Mouse (Mus musculus): ENCODE data around the gene Ednra. TPM values are rescaled to one million over a fixed set of nuclear protein-coding genes. Genes with fewer than 3 reads are reported as not detected.

Gene Ednra
- polyA plus RNA-seq, 1 experiment from 2014 or later, result 49.0 TPM

GRCm38 (mm10) chr8:77762967-77763366, 38.7 kb upstream of the Ednra start:
- H3K4me3 ChIP-seq (ENCODE audit: control insufficient read depth in 1 of 2, insufficient read depth in 1 of 2, low read depth in 1 of 2, low read length in 2 of 2), result no peak overlapping the region

GRCm38 (mm10) chr8:77755441-77755840, 31.2 kb upstream of the Ednra start:
- ATAC-seq (ENCODE audit: insufficient number of reproducible peaks, insufficient read depth, low FRiP score, low read depth), result no peak
- WGBS, result 38% methylated on average over 4 of the region's 4 CpGs
- H3K4me2 ChIP-seq (ENCODE audit: low read length), result peak overlapping the region; percentile 54
- H3K9me3 ChIP-seq (ENCODE audit: control insufficient read depth, low read length), result no peaks in the 10 kb centered on the region
- no peak overlapping the region for H3K4me3 ChIP-seq (ENCODE audit: control insufficient read depth in 1 of 2, insufficient read depth in 1 of 2, low read depth in 1 of 2, low read length in 2 of 2)
- H3K36me3 ChIP-seq (ENCODE audit: control insufficient read depth, insufficient read depth, low read length), result no peaks in the 10 kb centered on the region
- H3K9ac ChIP-seq (ENCODE audit: low read length), result no peak overlapping the region
- peaks cover 4 to 7% of the 10 kb centered on the region in 2 experiments for H3K4me1 ChIP-seq (ENCODE audit: control insufficient read depth in 2 of 2, insufficient read depth in 2 of 2, low read length in 2 of 2)
- no peaks in the 10 kb centered on the region for H3K27me3 ChIP-seq (ENCODE audit: control insufficient read depth, insufficient read depth, low read length)
- H3K27ac ChIP-seq (replicated peaks in 1 of 2; ENCODE audit: control insufficient read depth in 1 of 2, insufficient read depth in 1 of 2, low read depth in 2 of 2, low read length in 2 of 2), result peak overlapping the region; percentile 12 to 58; a peak in 3 of 4 replicates

More at GRCm38 (mm10) chr8:77762967-77763366, 38.7 kb upstream of the Ednra start:
- no peaks in the 10 kb centered on the region for H3K27me3 ChIP-seq (ENCODE audit: control insufficient read depth, insufficient read depth, low read length)
- 76% methylated on average over 3 of the region's 3 CpGs for WGBS
- no peaks in the 10 kb centered on the region for H3K4me1 ChIP-seq (ENCODE audit: control insufficient read depth in 2 of 2, insufficient read depth in 2 of 2, low read length in 2 of 2)
- H3K27ac ChIP-seq (replicated peaks in 1 of 2; ENCODE audit: control insufficient read depth in 1 of 2, insufficient read depth in 1 of 2, low read depth in 2 of 2, low read length in 2 of 2), result no peak overlapping the region
- H3K9me3 ChIP-seq (ENCODE audit: control insufficient read depth, low read length), result peaks cover 8% of the 10 kb centered on the region
- H3K36me3 ChIP-seq (ENCODE audit: control insufficient read depth, insufficient read depth, low read length), result no peaks in the 10 kb centered on the region
- ATAC-seq (ENCODE audit: insufficient number of reproducible peaks, insufficient read depth, low FRiP score, low read depth), result no peak
- H3K9ac ChIP-seq (ENCODE audit: low read length), result no peak overlapping the region
- no peak overlapping the region for H3K4me2 ChIP-seq (ENCODE audit: low read length)

DNA sequence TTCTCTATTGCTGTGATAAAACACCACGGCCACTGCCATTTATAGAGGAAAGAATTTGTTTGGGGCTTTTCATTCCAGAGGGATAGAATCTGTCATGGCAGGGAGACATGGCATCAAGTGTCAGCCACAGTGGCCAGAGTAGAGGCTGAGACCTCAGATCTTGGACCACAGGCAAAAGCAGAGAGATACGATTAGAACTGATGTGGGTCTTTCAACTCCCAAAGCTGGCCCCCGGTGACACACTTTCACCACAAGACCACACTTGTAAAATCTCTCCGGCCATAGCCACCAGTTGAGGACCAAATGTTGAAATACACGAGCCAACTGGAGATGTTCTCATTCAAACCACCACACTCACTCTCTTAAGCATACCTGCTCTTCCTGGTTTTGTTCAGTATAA, 29.5 kb upstream of the Ednra start:
- H3K9me3 ChIP-seq (ENCODE audit: control insufficient read depth, low read length), result no peaks in the 10 kb centered on the region
- WGBS, result 57% methylated on average over 5 of the region's 5 CpGs

GRCm38 (mm10) chr8:77752041-77752440, 27.8 kb upstream of the Ednra start:
- WGBS, result 62% methylated on average over 3 of the region's 3 CpGs
- H3K9me3 ChIP-seq (ENCODE audit: control insufficient read depth, low read length), result no peaks in the 10 kb centered on the region
- no peak overlapping the region for H3K4me3 ChIP-seq (ENCODE audit: control insufficient read depth in 1 of 2, insufficient read depth in 1 of 2, low read depth in 1 of 2, low read length in 2 of 2)
- H3K4me2 ChIP-seq (ENCODE audit: low read length), result no peak overlapping the region
- ATAC-seq (ENCODE audit: insufficient number of reproducible peaks, insufficient read depth, low FRiP score, low read depth), result no peak
- H3K4me1 ChIP-seq (ENCODE audit: control insufficient read depth in 2 of 2, insufficient read depth in 2 of 2, low read length in 2 of 2), result peaks cover 4 to 7% of the 10 kb centered on the region in 2 experiments
- no peaks in the 10 kb centered on the region for H3K36me3 ChIP-seq (ENCODE audit: control insufficient read depth, insufficient read depth, low read length)
- no peaks in the 10 kb centered on the region for H3K27me3 ChIP-seq (ENCODE audit: control insufficient read depth, insufficient read depth, low read length)
- no peak overlapping the region for H3K9ac ChIP-seq (ENCODE audit: low read length)
- no peak overlapping the region for H3K27ac ChIP-seq (replicated peaks in 1 of 2; ENCODE audit: control insufficient read depth in 1 of 2, insufficient read depth in 1 of 2, low read depth in 2 of 2, low read length in 2 of 2)

More for the DNA sequence above, 29.5 kb upstream of the Ednra start:
- H3K27ac ChIP-seq (replicated peaks in 1 of 2; ENCODE audit: control insufficient read depth in 1 of 2, insufficient read depth in 1 of 2, low read depth in 2 of 2, low read length in 2 of 2), result no peak overlapping the region
- no peak for ATAC-seq (ENCODE audit: insufficient number of reproducible peaks, insufficient read depth, low FRiP score, low read depth)
- no peak overlapping the region for H3K4me2 ChIP-seq (ENCODE audit: low read length)
- no peak overlapping the region for H3K4me3 ChIP-seq (ENCODE audit: control insufficient read depth in 1 of 2, insufficient read depth in 1 of 2, low read depth in 1 of 2, low read length in 2 of 2)
- no peaks in the 10 kb centered on the region for H3K36me3 ChIP-seq (ENCODE audit: control insufficient read depth, insufficient read depth, low read length)
- no peaks in the 10 kb centered on the region for H3K27me3 ChIP-seq (ENCODE audit: control insufficient read depth, insufficient read depth, low read length)
- H3K9ac ChIP-seq (ENCODE audit: low read length), result no peak overlapping the region
- H3K4me1 ChIP-seq (ENCODE audit: control insufficient read depth in 2 of 2, insufficient read depth in 2 of 2, low read length in 2 of 2), result peaks cover 4 to 7% of the 10 kb centered on the region in 2 experiments

GRCm38 (mm10) chr8:77750407-77750806, 26.1 kb upstream of the Ednra start:
- H3K27ac ChIP-seq (replicated peaks in 1 of 2; ENCODE audit: control insufficient read depth in 1 of 2, insufficient read depth in 1 of 2, low read depth in 2 of 2, low read length in 2 of 2), result no peak overlapping the region
- H3K27me3 ChIP-seq (ENCODE audit: control insufficient read depth, insufficient read depth, low read length), result no peaks in the 10 kb centered on the region
- WGBS, result 79% methylated on average over 4 of the region's 4 CpGs
- no peaks in the 10 kb centered on the region for H3K36me3 ChIP-seq (ENCODE audit: control insufficient read depth, insufficient read depth, low read length)
- H3K9me3 ChIP-seq (ENCODE audit: control insufficient read depth, low read length), result no peaks in the 10 kb centered on the region
- no peak overlapping the region for H3K9ac ChIP-seq (ENCODE audit: low read length)
- ATAC-seq (ENCODE audit: insufficient number of reproducible peaks, insufficient read depth, low FRiP score, low read depth), result no peak
- no peak overlapping the region for H3K4me3 ChIP-seq (ENCODE audit: control insufficient read depth in 1 of 2, insufficient read depth in 1 of 2, low read depth in 1 of 2, low read length in 2 of 2)
- H3K4me2 ChIP-seq (ENCODE audit: low read length), result no peak overlapping the region
- H3K4me1 ChIP-seq (ENCODE audit: control insufficient read depth in 2 of 2, insufficient read depth in 2 of 2, low read length in 2 of 2), result peaks cover 2 to 4% of the 10 kb centered on the region in 2 experiments; a peak in 3 of 4 replicates

- H3K4me2 ChIP-seq (ENCODE audit: low read length), result no peak overlapping the region
- H3K27ac ChIP-seq (replicated peaks in 1 of 2; ENCODE audit: control insufficient read depth in 1 of 2, insufficient read depth in 1 of 2, low read depth in 2 of 2, low read length in 2 of 2), result no peak overlapping the region
- no peak for ATAC-seq (ENCODE audit: insufficient number of reproducible peaks, insufficient read depth, low FRiP score, low read depth)
- no peak overlapping the region for H3K4me3 ChIP-seq (ENCODE audit: control insufficient read depth in 1 of 2, insufficient read depth in 1 of 2, low read depth in 1 of 2, low read length in 2 of 2)
- no peak overlapping the region for H3K9ac ChIP-seq (ENCODE audit: low read length)
- H3K36me3 ChIP-seq (ENCODE audit: control insufficient read depth, insufficient read depth, low read length), result no peaks in the 10 kb centered on the region
- no peaks in the 10 kb centered on the region for H3K27me3 ChIP-seq (ENCODE audit: control insufficient read depth, insufficient read depth, low read length)
- H3K9me3 ChIP-seq (ENCODE audit: control insufficient read depth, low read length), result no peaks in the 10 kb centered on the region
- no peaks in the 10 kb centered on the region; a peak in 1 of 4 replicates for H3K4me1 ChIP-seq (ENCODE audit: control insufficient read depth in 2 of 2, insufficient read depth in 2 of 2, low read length in 2 of 2)
- WGBS, result 61% methylated on average over 3 of the region's 3 CpGs
Observed at GRCm38 (mm10) chr8:77744476-77744875, 20.2 kb upstream of the Ednra start.

DNA sequence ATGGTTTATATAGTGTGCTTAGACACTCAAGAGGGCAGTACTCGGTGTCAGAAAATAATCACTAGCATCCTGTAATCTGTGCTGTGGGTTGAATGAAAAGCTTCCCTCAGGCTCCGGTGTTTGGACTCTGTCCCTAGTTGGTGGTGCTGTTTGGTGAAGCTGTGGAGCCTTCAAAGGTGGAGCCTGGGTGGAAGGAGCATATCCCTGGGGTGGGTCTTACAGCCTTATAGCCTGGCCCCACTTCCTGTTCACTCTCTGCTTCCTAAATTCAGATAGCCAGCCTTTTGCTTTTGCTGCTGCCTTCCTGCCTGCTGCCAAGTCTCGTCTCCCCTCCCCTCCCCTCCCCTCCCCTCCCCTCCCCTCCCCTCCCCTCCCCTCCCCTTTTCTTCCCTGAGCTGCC, 18.1 kb upstream of the Ednra start:
- WGBS, result 22% methylated on average over 3 of the region's 3 CpGs
- Histone ChIP-seq H3K27ac (replicated peaks in 1 of 2; ENCODE audit: control insufficient read depth in 1 of 2, insufficient read depth in 1 of 2, low read depth in 2 of 2, low read length in 2 of 2) (no peak overlapping the region), H3K4me1 (ENCODE audit: control insufficient read depth in 2 of 2, insufficient read depth in 2 of 2, low read length in 2 of 2) (peaks cover 0 to 4% of the 10 kb centered on the region in 2 experiments; a peak in 3 of 4 replicates), H3K4me3 (ENCODE audit: control insufficient read depth in 1 of 2, insufficient read depth in 1 of 2, low read depth in 1 of 2, low read length in 2 of 2) (no peak overlapping the region), H3K4me2 (ENCODE audit: low read length) (no peak overlapping the region), H3K9me3 (ENCODE audit: control insufficient read depth, low read length) (no peaks in the 10 kb centered on the region), H3K9ac (ENCODE audit: low read length) (no peak overlapping the region), H3K27me3 (ENCODE audit: control insufficient read depth, insufficient read depth, low read length) (no peaks in the 10 kb centered on the region), H3K36me3 (ENCODE audit: control insufficient read depth, insufficient read depth, low read length) (no peaks in the 10 kb centered on the region)
- ATAC-seq (ENCODE audit: insufficient number of reproducible peaks, insufficient read depth, low FRiP score, low read depth), result no peak

All from heart, embryonic 14.5 days (tissue).